Mouse (Mus musculus) forebrain, embryonic 12.5 days (tissue): ENCODE results near the gene Nlgn1. TPM values are rescaled to one million over a fixed set of nuclear protein-coding genes. Genes with fewer than 3 reads are reported as not detected.

Experiments used
- ATAC-seq: fragments of 200-750 bp; cut with Nextera tagmentation; 2 replicates; pipeline ENCODE4 v1.8.0; 2017; ENCODE audit warnings: moderate TSS enrichment; ENCODE audit not compliant: low FRiP score
- H3K27ac ChIP-seq: fragments of 300-500 bp; sonication (generic); 2 replicates; pipeline ENCODE4 v1.5.1; 2016; ENCODE audit warnings: mild to moderate bottlenecking
- H3K27me3 ChIP-seq: fragments of 300-500 bp; sonication (generic); 2 replicates; pipeline ENCODE4 v1.6.1; 2016; ENCODE audit warnings: mild to moderate bottlenecking
- H3K36me3 ChIP-seq: fragments of 300-500 bp; sonication (generic); replicated peaks from 2 replicates; pipeline ENCODE4 v1.6.1; 2016; ENCODE audit warnings: mild to moderate bottlenecking
- H3K4me1 ChIP-seq: fragments of 300-500 bp; sonication (generic); 2 replicates; pipeline ENCODE4 v1.6.1; 2016
- H3K4me2 ChIP-seq: fragments of 300-500 bp; sonication (generic); 2 replicates; pipeline ENCODE4 v1.6.1; 2016; ENCODE audit warnings: mild to moderate bottlenecking, moderate library complexity
- H3K4me3 ChIP-seq: fragments of 300-500 bp; sonication (generic); replicated peaks from 2 replicates; pipeline ENCODE4 v1.5.1; 2016; ENCODE audit warnings: mild to moderate bottlenecking
- H3K9ac ChIP-seq: fragments of 300-500 bp; sonication (generic); 2 replicates; pipeline ENCODE4 v1.6.1; 2016; ENCODE audit warnings: mild to moderate bottlenecking
- H3K9me3 ChIP-seq: fragments of 300-500 bp; sonication (generic); 2 replicates; pipeline ENCODE4 v1.6.1; 2016
- WGBS: fragments of 180-500 bp; shearing (Covaris S2); methylation state at CpG from one replicate; pipeline ENCODE4 v1.1.7; 2016; 5-methylcytosine and 5-hydroxymethylcytosine counted together
- polyA plus RNA-seq: library from polyadenylated mRNA; unstranded; fragments of >200 nt; fragmentation: Nextera tagmentation; extraction: Ambion mirVana; gene quantifications from 2 replicates; pipeline ENCODE4 v1.2.1, GENCODE M21; 2016

The Nlgn1 gene
- polyA plus RNA-seq, 1 experiment from 2014 or later = 9.9 TPM

- 57% methylated on average over 5 of the region's 5 CpGs for WGBS
- Histone ChIP-seq H3K36me3 (no peaks in the 10 kb centered on the region), H3K27ac (no peak overlapping the region), H3K4me2 (no peak overlapping the region), H3K9me3 (no peaks in the 10 kb centered on the region), H3K4me3 (no peak overlapping the region), H3K4me1 (no peaks in the 10 kb centered on the region), H3K27me3 (no peaks in the 10 kb centered on the region), H3K9ac (no peak overlapping the region)
- ATAC-seq = no peak
Observed at GRCm38 (mm10) chr3:26174257-26174656, 158.0 kb downstream of the Nlgn1 start.

- WGBS = 28% methylated on average over 3 of the region's 3 CpGs
- Histone ChIP-seq H3K9ac (no peak overlapping the region), H3K4me2 (no peak overlapping the region), H3K9me3 (no peaks in the 10 kb centered on the region), H3K27me3 (no peaks in the 10 kb centered on the region), H3K27ac (no peak overlapping the region), H3K4me1 (no peaks in the 10 kb centered on the region), H3K36me3 (no peaks in the 10 kb centered on the region), H3K4me3 (no peak overlapping the region)
- ATAC-seq = peak; percentile 83
Observed at GRCm38 (mm10) chr3:26173613-26174012, 158.6 kb downstream of the Nlgn1 start.

GRCm38 (mm10) chr3:26166711-26167110 is 165.5 kb downstream of the Nlgn1 start:
- no peak for ATAC-seq
- H3K9me3 ChIP-seq = no peaks in the 10 kb centered on the region
- H3K27me3 ChIP-seq = no peaks in the 10 kb centered on the region
- no peaks in the 10 kb centered on the region for H3K4me1 ChIP-seq
- no peak overlapping the region for H3K4me2 ChIP-seq
- H3K9ac ChIP-seq = no peak overlapping the region
- no peak overlapping the region for H3K27ac ChIP-seq
- 81% methylated on average over 8 of the region's 8 CpGs for WGBS
- H3K4me3 ChIP-seq = no peak overlapping the region
- H3K36me3 ChIP-seq = no peaks in the 10 kb centered on the region

GRCm38 (mm10) chr3:26153782-26154181 is 178.5 kb downstream of the Nlgn1 start:
- Histone ChIP-seq H3K4me3 (peak overlapping the region; percentile 57), H3K4me1 (peaks cover 3% of the 10 kb centered on the region; the same call in 1 of the 2 replicates), H3K36me3 (no peaks in the 10 kb centered on the region), H3K9ac (peak overlapping the region; percentile 65), H3K9me3 (no peaks in the 10 kb centered on the region), H3K27me3 (no peaks in the 10 kb centered on the region), H3K4me2 (peak overlapping the region; percentile 57), H3K27ac (no peak overlapping the region)
- peak; percentile 42; the same call in 1 of the 2 replicates for ATAC-seq
- WGBS = under 1% methylated on average over 9 of the region's 9 CpGs

- peaks cover 3% of the 10 kb centered on the region; the same call in 1 of the 2 replicates for H3K4me1 ChIP-seq
- peak; percentile 63 for ATAC-seq
- H3K9me3 ChIP-seq = no peaks in the 10 kb centered on the region
Observed at GRCm38 (mm10) chr3:26153036-26153741, 179.1 kb downstream of the Nlgn1 start.

GRCm38 (mm10) chr3:26152510-26153035 is 179.7 kb downstream of the Nlgn1 start:
- Histone ChIP-seq H3K36me3 (no peaks in the 10 kb centered on the region), H3K9ac (peak overlapping the region; percentile 65), H3K4me2 (peak overlapping the region; percentile 57), H3K4me3 (peak overlapping the region; percentile 57), H3K4me1 (peaks cover 3% of the 10 kb centered on the region; the same call in 1 of the 2 replicates), H3K27me3 (no peaks in the 10 kb centered on the region), H3K9me3 (no peaks in the 10 kb centered on the region), H3K27ac (peak overlapping the region; percentile 75)
- under 1% methylated on average over 10 of the region's 10 CpGs for WGBS
- peak; percentile 62 for ATAC-seq

More at GRCm38 (mm10) chr3:26153036-26153741, 179.1 kb downstream of the Nlgn1 start:
- WGBS = under 1% methylated on average over 31 of the region's 31 CpGs
- Histone ChIP-seq H3K36me3 (no peaks in the 10 kb centered on the region), H3K4me3 (peak overlapping the region; percentile 57), H3K27me3 (no peaks in the 10 kb centered on the region), H3K27ac (peak overlapping the region; percentile 75), H3K4me2 (peak overlapping the region; percentile 57), H3K9ac (peak overlapping the region; percentile 65)

- Histone ChIP-seq H3K4me3 (peak overlapping the region; percentile 57), H3K4me2 (peak overlapping the region; percentile 57), H3K4me1 (peaks cover 3% of the 10 kb centered on the region; the same call in 1 of the 2 replicates), H3K36me3 (no peaks in the 10 kb centered on the region), H3K9ac (no peak overlapping the region), H3K27ac (no peak overlapping the region), H3K9me3 (no peaks in the 10 kb centered on the region), H3K27me3 (no peaks in the 10 kb centered on the region)
- WGBS = 24% methylated on average over 6 of the region's 6 CpGs
- ATAC-seq = no peak
Observed at GRCm38 (mm10) chr3:26151351-26152020, 180.8 kb downstream of the Nlgn1 start.

GRCm38 (mm10) chr3:26146174-26146573 is 186.1 kb downstream of the Nlgn1 start:
- H3K9ac ChIP-seq = no peak overlapping the region
- no peaks in the 10 kb centered on the region for H3K36me3 ChIP-seq
- no peak overlapping the region for H3K27ac ChIP-seq
- H3K4me1 ChIP-seq = no peaks in the 10 kb centered on the region; the same call in 1 of the 2 replicates
- H3K4me2 ChIP-seq = no peak overlapping the region
- no peaks in the 10 kb centered on the region for H3K27me3 ChIP-seq
- WGBS = 27% methylated on average over 3 of the region's 3 CpGs
- H3K9me3 ChIP-seq = no peaks in the 10 kb centered on the region
- H3K4me3 ChIP-seq = no peak overlapping the region
- ATAC-seq = peak; percentile 83

GRCm38 (mm10) chr3:26145441-26145840 is 186.8 kb downstream of the Nlgn1 start:
- Histone ChIP-seq H3K36me3 (no peaks in the 10 kb centered on the region), H3K27me3 (no peaks in the 10 kb centered on the region), H3K9me3 (no peaks in the 10 kb centered on the region), H3K4me2 (no peak overlapping the region), H3K27ac (0 out of 2 replicates have a peak overlapping the region, but pooled peaks have one; percentile 11), H3K9ac (no peak overlapping the region), H3K4me1 (no peaks in the 10 kb centered on the region; the same call in 1 of the 2 replicates), H3K4me3 (no peak overlapping the region)
- 31% methylated on average over 5 of the region's 5 CpGs for WGBS
- peak; percentile 82; the same call in 1 of the 2 replicates for ATAC-seq

GRCm38 (mm10) chr3:26141590-26141989 is 190.7 kb downstream of the Nlgn1 start:
- Histone ChIP-seq H3K9me3 (no peaks in the 10 kb centered on the region), H3K36me3 (no peaks in the 10 kb centered on the region), H3K4me2 (no peak overlapping the region), H3K9ac (no peak overlapping the region), H3K4me1 (no peaks in the 10 kb centered on the region; the same call in 1 of the 2 replicates), H3K27me3 (no peaks in the 10 kb centered on the region), H3K27ac (no peak overlapping the region), H3K4me3 (no peak overlapping the region)
- no peak for ATAC-seq
- 85% methylated on average over 3 of the region's 3 CpGs for WGBS

- H3K4me1 ChIP-seq = peaks cover 9% of the 10 kb centered on the region
- no peaks in the 10 kb centered on the region for H3K36me3 ChIP-seq
- WGBS = 21% methylated on average over 9 of the region's 9 CpGs
- H3K9me3 ChIP-seq = no peaks in the 10 kb centered on the region
- no peak overlapping the region for H3K4me3 ChIP-seq
- no peak overlapping the region for H3K27ac ChIP-seq
- H3K27me3 ChIP-seq = no peaks in the 10 kb centered on the region
- H3K9ac ChIP-seq = no peak overlapping the region
- ATAC-seq = no peak
- peak overlapping the region; percentile 22; the same call in 1 of the 2 replicates for H3K4me2 ChIP-seq
Observed at GRCm38 (mm10) chr3:26134839-26135651, 197.2 kb downstream of the Nlgn1 start.

- no peaks in the 10 kb centered on the region for H3K27me3 ChIP-seq
- H3K9ac ChIP-seq = no peak overlapping the region
- no peak overlapping the region for H3K4me3 ChIP-seq
- H3K9me3 ChIP-seq = no peaks in the 10 kb centered on the region
- no peak overlapping the region for H3K27ac ChIP-seq
- peak; percentile 62; the same call in 1 of the 2 replicates for ATAC-seq
- no peaks in the 10 kb centered on the region for H3K36me3 ChIP-seq
- H3K4me1 ChIP-seq = peaks cover 9% of the 10 kb centered on the region
- no peak overlapping the region for H3K4me2 ChIP-seq
- 56% methylated on average over 2 of the region's 2 CpGs for WGBS
Observed at GRCm38 (mm10) chr3:26130919-26131318, 201.3 kb downstream of the Nlgn1 start.
